Mouse (Mus musculus) cerebellum, adult 2 months (tissue): ENCODE results near the gene Apex2.

Experiments used
- CTCF ChIP-seq: fragments of 200-500 bp; IDR thresholded peaks from 2 replicates; pipeline ENCODE4 v1.5.1; 2011; ENCODE audit warnings: low read depth, mild to moderate bottlenecking, control low read depth, low read length, moderate library complexity, borderline replicate concordance; ENCODE audit not compliant: insufficient read depth
- POLR2A ChIP-seq: fragments of 200-500 bp; IDR thresholded peaks from 2 replicates; pipeline ENCODE4 v1.6.1; 2011; ENCODE audit warnings: low read length, control low read depth, borderline replicate concordance; ENCODE audit not compliant: insufficient read depth

DNA sequence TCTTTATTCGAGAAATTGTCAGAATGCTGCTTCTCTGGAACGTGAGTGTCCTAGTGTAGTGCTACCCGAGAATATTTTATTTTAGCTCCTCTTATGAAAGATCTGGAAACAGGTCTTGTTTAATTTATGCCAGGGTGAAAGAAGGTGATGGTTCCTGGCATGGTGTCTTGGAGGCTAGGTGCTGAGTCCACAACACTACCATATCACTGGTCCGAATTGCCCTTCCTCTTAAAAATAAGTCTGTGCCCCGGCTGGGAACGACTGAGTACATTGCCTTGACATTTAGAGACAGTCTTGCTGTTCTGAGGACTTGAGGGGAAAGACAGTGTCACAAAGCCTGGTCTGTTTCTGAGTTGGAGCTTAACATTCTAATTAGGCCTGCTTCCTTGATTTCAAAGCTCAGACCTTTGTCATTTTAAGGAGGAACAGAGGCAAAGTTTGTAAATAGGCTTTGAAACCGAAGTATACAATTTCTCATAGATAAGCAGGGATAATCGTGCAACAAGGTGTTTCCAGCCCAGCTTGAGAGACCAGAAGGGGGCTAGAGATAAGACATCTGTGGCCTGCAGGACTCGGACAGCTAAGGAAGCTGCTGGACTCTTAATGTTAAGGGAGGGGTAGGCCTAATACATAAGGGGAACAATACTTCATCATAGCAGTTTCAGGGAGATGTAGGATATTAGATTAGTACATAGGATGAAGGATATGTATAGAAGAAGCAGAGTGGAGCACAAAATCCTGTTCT is 5.5 kb upstream of the Apex2 start:
- no peak for TF ChIP-seq CTCF
- TF ChIP-seq POLR2A, result no peak
